Mouse (Mus musculus) liver, embryonic 14.5 days (tissue): ENCODE results near the gene Sema6b. TPM values are rescaled to one million over a fixed set of nuclear protein-coding genes. Genes with fewer than 3 reads are reported as not detected.
"Not testable (repeated sequence)": the region's sequence is repeated elsewhere in the genome, so short reads cannot be mapped to it uniquely, and the experiment has no call there.

Experiments
- ATAC-seq: fragments of 200-750 bp; cut with Nextera tagmentation; 2 replicates; pipeline ENCODE4 v1.8.0; 2017; ENCODE audit warnings: moderate number of reproducible peaks, mild to moderate bottlenecking, moderate library complexity; ENCODE audit not compliant: insufficient read depth
- DNase-seq, 3 experiments: peaks; one replicate each; pipeline ENCODE4 v3.0.0-alpha.2; 2012 to 2013; ENCODE audit warnings: low read depth in 3 of 3, low spot score in 3 of 3
- H3K27ac ChIP-seq: fragments of 300-500 bp; sonication (generic); 2 replicates; pipeline ENCODE4 v1.5.1; 2014; ENCODE audit warnings: moderate library complexity, mild to moderate bottlenecking, control low read depth, inconsistent platforms
- H3K27me3 ChIP-seq: fragments of 300-500 bp; sonication (generic); 2 replicates; pipeline ENCODE4 v1.6.1; 2014; ENCODE audit warnings: mild to moderate bottlenecking, low read length, moderate library complexity; ENCODE audit not compliant: control insufficient read depth, insufficient read depth
- H3K36me3 ChIP-seq: fragments of 300-500 bp; sonication (generic); replicated peaks from 2 replicates; pipeline ENCODE4 v1.6.1; 2014; ENCODE audit warnings: low read depth; ENCODE audit not compliant: control insufficient read depth, insufficient read depth
- H3K4me1 ChIP-seq, 2 experiments: fragments of 200-500 bp in 1 of 2; fragments of 300-500 bp in 1 of 2; sonication (generic) in 1 of 2; replicated peaks; 2 replicates each; pipeline ENCODE4 v1.6.1; 2012 to 2014; ENCODE audit warnings: antibody characterized with exemption in 1 of 2, inconsistent platforms in 1 of 2, low read length in 1 of 2; ENCODE audit not compliant: control insufficient read depth in 2 of 2, insufficient read depth in 2 of 2
- H3K4me2 ChIP-seq: fragments of 300-500 bp; sonication (generic); 2 replicates; pipeline ENCODE4 v1.6.1; 2014; ENCODE audit warnings: low read depth, mild to moderate bottlenecking, control low read depth, moderate library complexity
- H3K4me3 ChIP-seq, 2 experiments: fragments of 200-500 bp in 1 of 2; fragments of 300-500 bp in 1 of 2; sonication (generic) in 1 of 2; 2 replicates each; pipeline ENCODE4 v1.5.1; 2012 to 2014; ENCODE audit warnings: low read depth in 2 of 2, low read length in 2 of 2, mild to moderate bottlenecking in 2 of 2, control low read depth in 1 of 2, inconsistent platforms in 1 of 2, moderate library complexity in 1 of 2; ENCODE audit not compliant: insufficient read depth in 1 of 2
- H3K9ac ChIP-seq: fragments of 300-500 bp; sonication (generic); replicated peaks from 2 replicates; pipeline ENCODE4 v1.6.1; 2014; ENCODE audit warnings: mild to moderate bottlenecking, control low read depth, moderate library complexity
- H3K9me3 ChIP-seq: fragments of 300-500 bp; sonication (generic); 2 replicates; pipeline ENCODE4 v1.6.1; 2016; ENCODE audit warnings: low read length, mixed read lengths; ENCODE audit not compliant: control insufficient read depth
- CTCF ChIP-seq: IDR thresholded peaks from 2 replicates; pipeline ENCODE4 v1.5.1; 2016; ENCODE audit warnings: antibody characterized with exemption, low read depth, control low read depth
- EP300 ChIP-seq: IDR thresholded peaks from 2 replicates; pipeline ENCODE4 v1.6.1; 2016; ENCODE audit warnings: antibody characterized with exemption, low read depth
- WGBS: fragments of 180-500 bp; shearing (Covaris S2); extraction: QIAGEN DNeasy Blood & Tissue Kit; methylation state at CpG from one replicate; pipeline ENCODE4 v1.1.7; 2014; ENCODE audit not compliant: insufficient replicate concordance; 5-methylcytosine and 5-hydroxymethylcytosine counted together
- polyA plus RNA-seq, 2 experiments: library from polyadenylated mRNA; depleted of rRNA in 1 of 2; stranded (reverse) in 1 of 2; unstranded in 1 of 2; fragments of >200 nt; fragmentation: Nextera tagmentation in 1 of 2; extraction: Ambion mirVana in 1 of 2; gene quantifications; 2 replicates each; pipeline versions ENCODE4 v1.2.1 to v1.2.3; 2012 to 2014

Sema6b gene
- polyA plus RNA-seq, 2 experiments = 0.43 to 0.92 TPM

GRCm38 (mm10) chr17:56078880-56079795, 61.0 kb downstream of the Sema6b start, which contains the start of gene Hdgfl2:
TSS of gene Hdgfl2 (plus strand) at chr17:56079634.
- under 1% methylated on average over 61 of the region's 61 CpGs for WGBS

GRCm38 (mm10) chr17:56078361-56078760, 61.8 kb downstream of the Sema6b start:
- H3K36me3 ChIP-seq, H3K27me3 ChIP-seq, H3K9me3 ChIP-seq, DNase-seq, H3K9ac ChIP-seq, ATAC-seq: not testable (repeated sequence)
- Histone ChIP-seq H3K4me2 (peak overlapping the region; percentile 56), H3K4me3 (peak overlapping the region; percentile 28 to 39), H3K27ac (peak overlapping the region; percentile 37), H3K4me1 (peaks cover 26 to 30% of the 10 kb centered on the region in 2 experiments)
- 57% methylated on average over 9 of the region's 9 CpGs for WGBS

More at GRCm38 (mm10) chr17:56078880-56079795, 61.0 kb downstream of the Sema6b start, which contains the start of gene Hdgfl2:
- Histone ChIP-seq H3K27me3 (no peaks in the 10 kb centered on the region), H3K9me3 (no peaks in the 10 kb centered on the region), H3K4me3 (peak within 1 kb of the TSS; percentile 82 to 85), H3K36me3 (peaks cover 9% of the 10 kb centered on the region), H3K9ac (peak within 1 kb of the TSS; percentile 81), H3K4me1 (peaks cover 20 to 25% of the 10 kb centered on the region in 2 experiments), H3K27ac (peak within 1 kb of the TSS; percentile 48), H3K4me2 (peak within 1 kb of the TSS; percentile 84)
- ATAC-seq = peak; percentile 89
- TF ChIP-seq CTCF (0 out of 2 replicates have a peak, but pooled peaks have one; percentile 3), EP300 (no peak)
- peak; percentile 99 to 100 (median 99) for DNase-seq

GRCm38 (mm10) chr17:56077523-56077922, 62.6 kb downstream of the Sema6b start:
- H3K27ac ChIP-seq = no peak overlapping the region
- H3K9ac ChIP-seq = no peak overlapping the region
- TF ChIP-seq EP300 (no peak), CTCF (no peak)
- no peak for DNase-seq
- H3K4me3 ChIP-seq = no peak overlapping the region
- no peaks in the 10 kb centered on the region for H3K27me3 ChIP-seq
- no peak overlapping the region for H3K4me2 ChIP-seq
- H3K4me1 ChIP-seq = peaks cover 26 to 30% of the 10 kb centered on the region in 2 experiments
- no peak for ATAC-seq
- no peaks in the 10 kb centered on the region for H3K9me3 ChIP-seq
- H3K36me3 ChIP-seq = peaks cover 5% of the 10 kb centered on the region
- 75% methylated on average over 5 of the region's 5 CpGs for WGBS

- peak within 1 kb of the TSS; percentile 70 to 87 for H3K4me3 ChIP-seq
- peaks cover 17 to 22% of the 10 kb centered on the region in 2 experiments for H3K4me1 ChIP-seq
- peak within 1 kb of the TSS; percentile 75 for H3K9ac ChIP-seq
- TF ChIP-seq EP300 (0 out of 2 replicates have a peak, but pooled peaks have one; percentile 29), CTCF (peak; percentile 70)
- H3K27ac ChIP-seq = peak within 1 kb of the TSS; percentile 93
- H3K4me2 ChIP-seq = peak within 1 kb of the TSS; percentile 97
- ATAC-seq (peak; percentile 27), DNase-seq (peak; percentile 87 to 90 (median 90))
- H3K27me3 ChIP-seq = no peaks in the 10 kb centered on the region
- no peaks in the 10 kb centered on the region for H3K9me3 ChIP-seq
- 0% methylated on average over 35 of the region's 35 CpGs for WGBS
- H3K36me3 ChIP-seq = peaks cover 9% of the 10 kb centered on the region; the same call in 1 of the 2 replicates
Measured at GRCm38 (mm10) chr17:56074827-56075208, 65.3 kb downstream of the Sema6b start, which contains the start of gene Ubxn6. TSS of gene Ubxn6 (minus strand) at chr17:56075028.
